Mouse (Mus musculus) kidney, adult 8-10 months (tissue): ENCODE results near the gene Mapk10.
A peak's percentile ranks its signal among the peaks of the same experiment; 100 is the strongest.

Source experiments
- DNase-seq, 2 experiments: peaks; one replicate each; pipeline ENCODE4 v3.0.0; 2022

Gene Mapk10

DNA sequence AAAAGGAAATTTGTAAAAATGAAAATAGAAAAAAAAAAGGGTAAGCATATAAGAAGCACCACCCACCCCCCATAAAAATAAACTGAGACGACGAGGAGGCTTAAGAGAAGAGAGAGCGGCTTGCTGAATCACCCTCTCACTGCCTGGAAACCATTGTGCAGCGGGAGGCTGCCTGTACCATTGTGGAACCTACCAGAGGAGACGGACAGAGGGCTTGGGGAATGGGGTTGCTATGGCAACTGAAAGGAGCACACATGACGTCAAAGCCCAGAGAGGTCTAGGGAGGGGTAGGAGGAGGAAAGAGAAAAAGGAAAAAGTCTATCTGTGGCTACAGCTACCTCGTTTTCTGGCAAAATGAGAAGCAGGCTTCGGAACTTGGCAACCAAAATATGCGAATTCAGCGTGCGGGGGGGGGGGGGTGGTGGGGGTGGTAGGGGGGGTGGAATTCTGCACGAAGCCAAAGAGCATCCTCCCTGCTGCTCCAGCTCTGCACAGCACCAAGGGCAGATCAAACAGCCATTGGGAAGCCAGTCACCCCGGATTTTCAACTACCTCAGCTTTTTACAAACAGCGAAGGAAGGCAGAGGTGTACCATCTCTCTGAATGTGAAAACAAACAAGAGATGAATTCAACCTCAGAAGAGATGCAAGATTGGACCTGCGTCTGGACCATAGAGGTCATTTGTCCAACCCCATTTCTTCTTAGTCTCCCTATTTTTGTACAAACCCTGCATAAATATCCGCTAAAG lies at the start of gene Mapk10:
TSS of gene Mapk10 (minus strand) at position 234 of the 748 bp plus-strand sequence.
- peak; percentile 21 to 36 for DNase-seq

DNA sequence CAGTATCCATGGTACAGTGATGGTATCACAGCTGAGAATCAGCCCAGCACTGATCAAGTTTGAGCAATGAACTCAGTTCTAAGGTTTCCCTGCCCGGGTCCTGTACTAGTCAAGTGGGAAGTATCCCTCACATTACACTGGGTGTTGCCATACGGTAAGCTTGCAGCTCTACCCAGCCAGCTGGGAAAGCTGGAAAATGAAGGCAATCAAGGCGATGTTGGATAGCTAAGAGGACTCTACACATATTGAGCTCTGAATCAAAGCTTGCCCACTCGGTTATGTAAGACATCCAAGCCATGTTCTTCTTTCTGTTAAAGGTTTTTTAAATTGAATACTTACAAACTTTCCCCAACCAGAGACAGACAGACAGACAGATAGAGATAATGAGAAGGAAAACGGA lies 45.0 kb upstream of the Mapk10 start:
- DNase-seq, result no peak

DNA sequence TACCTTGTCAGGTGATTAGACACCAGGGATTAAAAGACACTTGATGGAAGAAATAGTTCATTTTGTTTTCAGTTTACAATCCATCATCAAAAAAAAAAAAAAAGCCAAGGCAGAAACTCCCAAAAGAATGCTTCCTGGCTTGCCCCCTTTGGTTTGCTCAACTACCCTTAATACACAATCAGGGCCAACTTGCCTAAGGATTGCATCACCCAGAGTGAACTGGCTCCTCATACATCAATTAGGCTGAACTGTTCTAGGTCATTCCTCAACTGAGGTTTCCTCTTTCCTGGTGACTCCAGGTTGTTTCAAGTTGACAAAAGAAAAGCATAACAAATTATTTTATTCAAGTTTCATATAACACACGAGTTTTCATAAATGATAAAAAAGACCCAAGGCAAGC lies 31.3 kb upstream of the Mapk10 start:
- no peak for DNase-seq

DNA sequence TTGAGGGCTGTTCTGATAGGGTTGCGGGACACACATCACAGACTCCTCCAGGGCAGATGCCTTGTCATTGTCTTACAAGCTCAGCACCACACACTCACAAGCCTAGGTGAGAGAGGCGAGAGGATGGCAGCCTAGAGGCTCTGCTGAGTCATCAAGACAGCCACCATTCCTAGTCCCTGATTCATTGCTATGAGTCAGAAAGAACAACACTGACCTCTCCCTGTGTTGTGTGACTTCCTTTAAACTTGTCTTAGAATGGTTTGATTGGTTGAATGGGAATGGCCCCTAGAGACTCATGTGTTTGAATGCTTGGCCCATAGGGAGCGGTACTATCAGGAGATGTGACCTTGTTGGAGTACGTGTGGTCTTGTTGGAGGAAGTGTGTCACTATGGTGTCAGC lies 20.7 kb upstream of the Mapk10 start:
- no peak for DNase-seq

DNA sequence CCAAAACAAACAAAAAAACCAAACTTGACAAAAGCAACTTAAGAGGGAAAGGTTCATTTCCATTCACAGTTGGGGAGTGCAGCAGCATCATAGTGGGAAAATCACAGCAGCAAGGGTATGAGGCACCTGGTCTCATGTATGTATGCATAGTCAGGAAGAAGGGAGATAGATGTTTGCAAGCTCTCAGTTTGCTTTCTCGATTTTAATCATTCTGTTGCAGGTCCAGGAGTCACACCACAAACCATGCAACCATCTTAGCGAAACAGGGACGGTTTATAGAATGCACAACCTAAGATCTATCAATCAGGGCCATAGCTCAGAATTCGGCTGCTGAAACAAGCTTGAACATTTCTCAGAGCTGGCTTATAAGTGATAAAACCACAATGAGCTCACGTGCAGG lies 19.2 kb upstream of the Mapk10 start:
- no peak for DNase-seq

DNA sequence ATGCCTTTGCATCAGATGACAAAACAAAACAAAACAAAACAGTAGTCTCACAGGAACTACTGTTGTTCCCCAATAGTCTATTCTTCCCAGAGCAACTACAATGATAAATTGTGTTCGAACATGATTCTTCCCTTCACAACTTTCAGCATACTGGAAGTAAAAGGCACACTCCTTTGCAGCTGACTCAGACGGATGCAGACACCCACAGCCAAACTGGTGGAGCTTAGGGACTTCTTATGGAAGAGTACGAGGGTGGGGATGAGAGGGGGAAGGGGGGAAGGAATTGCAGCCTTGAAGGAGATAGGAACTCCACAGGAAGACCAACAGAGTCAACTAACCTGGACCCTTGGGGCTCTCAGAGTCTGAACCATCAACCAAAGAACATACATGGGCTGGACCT lies 18.2 kb upstream of the Mapk10 start:
- no peak for DNase-seq

DNA sequence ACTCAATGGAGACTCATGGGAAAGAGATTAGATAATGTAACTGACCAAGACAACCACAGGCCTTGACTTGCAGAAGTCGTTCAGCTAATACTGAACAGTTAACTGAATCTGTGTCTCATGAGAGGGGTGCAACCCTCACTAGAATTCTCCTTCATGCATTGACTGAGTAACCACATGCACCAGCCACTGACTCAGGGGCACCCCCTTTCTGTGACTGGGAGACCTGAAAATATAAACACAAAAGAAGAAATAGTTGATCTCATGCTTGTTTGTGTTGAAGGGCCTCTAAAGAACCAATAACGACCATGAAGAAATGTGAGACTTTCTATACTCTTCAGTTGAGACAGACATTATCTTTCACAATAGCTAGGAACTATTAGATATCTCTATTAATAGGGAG lies 10.9 kb upstream of the Mapk10 start:
- DNase-seq, result no peak

DNA sequence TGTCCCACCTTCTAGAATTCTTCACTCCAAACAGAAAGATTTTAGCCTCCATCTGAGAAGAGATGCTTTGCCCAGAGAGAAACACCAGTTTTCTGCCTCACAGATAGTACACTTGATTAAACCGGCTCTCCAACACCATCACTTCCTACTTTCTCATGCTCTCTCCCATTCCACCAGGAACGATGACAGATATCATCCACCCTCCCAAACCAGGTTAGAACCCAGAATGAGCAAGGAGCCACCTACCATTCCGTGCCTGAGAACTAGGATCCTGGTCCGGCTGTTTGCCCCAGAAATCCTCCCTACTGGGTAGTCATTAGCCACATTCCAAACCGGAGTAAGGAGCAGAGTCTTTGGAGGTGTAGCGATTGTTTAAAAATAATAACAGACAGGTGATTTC lies 490 bp downstream of the Mapk10 start:
- DNase-seq, result no peak

DNA sequence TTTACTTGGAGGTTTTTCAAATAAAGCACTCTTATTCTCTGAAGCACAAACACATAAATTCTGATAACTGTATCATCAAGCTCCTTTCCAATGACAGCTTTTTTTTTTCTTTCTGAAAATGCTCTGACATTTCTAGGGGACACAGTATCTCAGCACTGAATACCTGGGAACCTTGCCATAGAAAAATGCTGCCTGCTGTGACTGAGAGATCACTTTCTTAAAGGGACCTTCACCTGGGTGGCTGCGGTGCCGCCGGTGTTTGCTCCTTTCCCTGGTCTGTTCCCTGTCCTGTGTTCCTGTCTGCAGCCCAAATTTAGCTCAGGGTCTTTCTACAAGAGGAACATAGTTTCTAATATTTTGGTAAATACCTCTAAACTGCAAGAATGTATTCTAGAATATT lies 1.1 kb downstream of the Mapk10 start:
- no peak for DNase-seq

DNA sequence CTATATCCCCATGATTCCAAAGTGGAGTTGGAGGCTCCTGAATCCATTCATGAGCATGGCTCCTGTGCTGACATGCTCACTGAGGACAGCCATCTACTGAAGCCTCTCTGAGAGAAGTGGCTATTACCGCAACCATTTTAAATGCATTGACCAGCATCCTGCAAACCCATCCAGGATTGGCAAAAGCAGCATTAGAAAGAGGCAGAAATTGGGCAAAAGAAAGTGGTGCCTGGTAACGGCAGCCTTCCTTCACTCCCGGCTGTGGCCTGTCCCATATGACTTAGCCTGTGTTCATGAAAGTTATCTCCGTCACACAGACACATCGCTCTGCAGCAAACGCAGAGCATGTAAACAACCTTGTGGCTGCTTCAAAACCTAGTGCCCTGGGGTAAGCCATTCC lies 1.6 kb downstream of the Mapk10 start:
- DNase-seq, result no peak

DNA sequence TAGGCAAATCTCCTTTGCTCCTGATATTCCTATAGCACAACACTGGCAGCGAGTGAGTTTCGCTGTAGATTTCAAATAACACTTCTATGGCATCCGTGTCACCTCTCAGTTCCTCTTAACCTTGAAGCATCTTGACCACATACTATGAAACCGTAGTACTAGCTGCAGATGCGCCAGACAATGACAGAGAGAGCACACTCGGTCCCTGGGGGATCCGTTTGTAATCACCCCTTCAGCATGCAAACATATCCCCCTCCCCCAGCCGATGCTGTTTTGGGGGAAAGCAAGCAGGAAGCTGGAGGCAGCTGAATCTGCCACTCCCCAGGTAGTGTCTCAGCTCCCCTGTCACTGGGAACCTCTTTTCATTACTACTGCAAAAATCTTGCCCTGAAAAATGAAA lies 2.3 kb downstream of the Mapk10 start:
- no peak for DNase-seq

DNA sequence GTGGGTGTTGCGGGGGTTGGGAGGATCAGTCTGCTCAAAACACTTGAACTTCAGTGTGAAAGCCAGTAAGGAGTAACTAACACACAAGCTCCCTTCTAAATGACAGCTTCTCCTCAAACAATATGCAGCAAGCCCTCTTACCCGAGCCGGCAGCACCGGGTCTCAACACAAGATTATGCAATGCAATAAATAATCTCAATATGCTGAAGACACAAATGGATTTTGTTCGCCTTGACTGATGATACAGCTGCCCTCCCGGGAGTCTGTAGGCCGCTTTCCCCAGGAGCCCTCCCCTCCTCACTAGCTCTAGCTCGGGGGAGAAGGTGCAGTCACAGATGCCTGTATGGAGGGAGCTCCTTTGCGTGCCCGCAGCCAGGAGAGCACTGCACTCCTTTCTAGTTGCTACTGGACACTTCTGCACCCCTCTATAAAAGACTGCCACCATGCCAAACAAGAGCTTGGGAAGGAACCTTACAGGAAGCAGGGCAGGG lies 3.1 kb downstream of the Mapk10 start:
- DNase-seq, result no peak

DNA sequence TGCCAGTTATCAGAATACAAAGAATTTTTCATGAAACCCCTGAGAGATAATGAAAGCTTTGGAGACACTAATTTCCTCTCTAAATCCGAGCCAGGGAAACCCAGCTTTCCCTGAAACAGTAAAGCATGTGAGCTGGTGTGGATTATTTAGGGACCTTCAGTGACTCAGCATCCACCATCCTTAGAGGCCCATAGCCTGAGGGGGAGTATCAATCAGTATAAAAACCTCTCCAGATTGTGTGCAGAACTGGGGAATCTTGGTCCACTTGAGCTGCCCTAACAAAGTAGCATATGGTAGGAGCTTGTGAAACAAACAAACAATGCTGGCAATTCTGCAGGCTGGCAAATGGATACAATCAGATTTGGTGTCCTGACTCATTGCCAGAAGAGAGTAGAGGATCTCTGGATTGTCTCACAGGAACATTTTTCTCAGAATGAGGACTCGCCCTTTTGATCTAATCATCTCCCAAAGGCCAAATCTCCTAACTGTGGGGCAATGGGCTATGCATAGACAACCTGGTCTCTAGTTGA lies 13.3 kb downstream of the Mapk10 start:
- DNase-seq, result no peak

DNA sequence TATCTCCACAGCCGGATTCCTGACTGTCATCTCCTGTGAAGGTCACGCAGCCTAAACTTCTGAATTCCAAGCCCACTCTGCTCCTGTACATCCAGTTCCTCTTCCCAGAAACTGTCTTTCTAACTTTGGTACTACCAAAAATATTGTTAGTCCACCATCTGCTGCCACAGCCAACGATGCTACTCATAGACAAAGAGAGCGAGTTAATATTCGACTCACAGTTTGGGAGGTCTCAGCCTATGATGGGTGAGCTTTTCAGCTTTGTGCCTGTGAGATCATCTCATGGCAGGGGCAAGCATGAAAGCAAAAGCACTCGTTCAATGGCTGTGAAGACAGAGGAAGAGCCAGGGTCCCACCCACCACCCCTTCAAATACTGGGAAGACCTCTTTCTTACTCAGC lies 16.6 kb downstream of the Mapk10 start:
- DNase-seq, result no peak

DNA sequence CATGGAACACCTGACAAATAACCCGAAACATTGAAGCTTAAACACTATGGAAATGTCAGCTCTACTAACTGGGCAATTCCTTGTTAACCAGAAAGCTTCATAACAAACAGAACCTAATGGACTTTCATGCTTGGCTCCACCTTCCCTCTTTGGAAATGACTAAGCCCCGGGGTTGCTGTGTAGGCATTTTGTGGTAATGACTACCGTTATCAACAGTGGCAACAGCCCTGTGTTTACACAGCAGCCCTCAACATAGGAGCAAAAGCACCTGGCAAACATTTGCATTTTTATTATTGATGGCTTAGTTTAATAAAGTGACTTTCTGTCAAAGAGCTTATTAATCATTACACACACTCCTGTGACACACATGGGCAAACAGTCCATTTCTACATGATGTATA lies 17.4 kb downstream of the Mapk10 start:
- DNase-seq, result no peak

DNA sequence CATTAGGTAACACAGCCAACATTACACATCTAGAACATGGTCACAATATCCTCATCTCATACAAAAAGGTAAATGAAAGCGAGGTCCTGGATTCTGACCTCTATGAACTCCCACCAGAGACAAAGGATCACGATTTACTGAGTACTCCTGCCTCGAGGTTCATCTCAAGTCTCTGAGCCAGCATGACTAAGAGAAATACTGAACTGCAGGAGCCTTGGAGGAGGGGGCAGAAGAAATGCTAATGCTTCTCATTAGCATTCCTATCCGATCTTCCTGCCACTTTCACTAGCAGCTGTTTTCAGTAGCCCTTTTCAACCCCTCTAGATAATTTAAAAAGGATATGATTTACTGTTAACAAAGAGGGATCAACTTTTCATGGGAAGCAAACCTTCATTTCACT lies 19.6 kb downstream of the Mapk10 start:
- no peak for DNase-seq

DNA sequence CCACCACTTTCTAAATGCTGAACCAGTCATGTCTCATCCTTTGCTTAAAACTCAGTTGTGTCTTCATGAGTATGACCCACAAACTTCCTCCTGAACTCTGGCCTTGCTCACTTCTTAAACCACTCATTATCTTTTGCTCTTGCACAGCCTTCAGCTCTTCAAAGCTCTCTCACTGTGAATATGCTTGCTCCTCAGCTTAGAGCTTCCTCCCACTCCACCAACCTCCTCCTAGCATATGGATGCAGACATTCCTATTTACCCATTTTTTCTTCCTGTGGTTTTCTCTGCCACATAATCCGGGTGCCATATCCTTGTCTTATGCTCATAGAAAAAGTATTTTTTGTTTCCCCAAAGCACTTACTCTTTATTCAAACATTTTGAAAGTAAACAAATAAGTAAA lies 26.9 kb downstream of the Mapk10 start:
- no peak for DNase-seq

DNA sequence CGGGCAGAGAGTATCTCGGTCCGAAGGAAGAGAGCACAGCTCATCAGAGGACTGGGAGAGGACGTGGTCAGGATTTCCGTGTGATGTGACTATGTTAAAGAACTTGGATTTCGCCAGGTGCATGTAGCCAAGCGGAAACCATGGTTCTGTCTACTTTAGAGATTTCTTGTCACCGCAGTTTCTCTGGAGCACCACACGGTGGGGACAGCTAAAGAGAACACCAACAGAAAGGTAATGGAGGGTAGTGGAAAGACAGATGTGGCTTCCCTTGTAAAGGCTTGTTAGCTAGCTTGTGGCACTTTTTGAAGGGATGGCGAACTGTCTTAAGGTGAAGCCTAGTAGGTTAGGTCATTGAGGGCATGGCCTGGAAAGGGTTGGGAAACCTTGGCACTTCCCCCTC lies 29.5 kb downstream of the Mapk10 start:
- DNase-seq, result no peak

DNA sequence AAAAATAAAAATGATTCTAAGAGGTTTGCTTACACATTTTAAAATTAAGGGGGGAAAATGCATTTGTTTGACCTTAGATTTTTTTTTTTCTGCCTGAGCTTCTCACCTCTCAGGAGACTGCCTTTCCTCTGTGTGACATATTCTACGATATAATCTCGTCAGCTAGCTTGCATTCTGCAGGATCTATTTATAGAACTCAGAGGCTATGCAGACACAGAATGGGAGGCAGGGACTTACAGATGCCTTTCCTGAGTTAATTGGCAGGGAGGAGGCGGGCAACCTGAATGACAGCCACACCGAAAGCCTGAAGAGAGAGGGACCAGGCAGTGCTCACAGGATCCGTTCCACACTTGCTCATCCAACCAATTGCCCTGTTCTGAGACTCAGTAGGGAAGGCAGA lies 34.1 kb downstream of the Mapk10 start:
- DNase-seq, result no peak

DNA sequence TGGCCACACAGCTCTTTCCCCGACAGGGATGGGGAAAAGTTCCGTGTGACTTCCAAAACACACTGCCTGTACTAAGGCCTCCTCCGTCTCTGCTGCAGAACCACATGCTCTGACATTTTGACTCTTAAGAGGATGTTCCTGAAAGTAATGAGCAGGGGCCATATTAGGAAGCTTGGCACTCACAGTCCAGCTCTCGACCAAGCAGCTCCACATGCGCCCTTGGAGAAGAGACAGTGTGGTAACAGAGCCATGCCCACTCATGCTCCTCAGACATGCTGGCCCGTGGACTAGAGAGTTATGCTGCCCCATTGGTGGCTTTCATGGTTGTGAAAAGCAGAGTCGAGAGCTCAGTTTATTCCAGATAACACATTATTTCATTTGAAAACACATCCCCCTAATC lies 35.1 kb downstream of the Mapk10 start:
- DNase-seq, result no peak

DNA sequence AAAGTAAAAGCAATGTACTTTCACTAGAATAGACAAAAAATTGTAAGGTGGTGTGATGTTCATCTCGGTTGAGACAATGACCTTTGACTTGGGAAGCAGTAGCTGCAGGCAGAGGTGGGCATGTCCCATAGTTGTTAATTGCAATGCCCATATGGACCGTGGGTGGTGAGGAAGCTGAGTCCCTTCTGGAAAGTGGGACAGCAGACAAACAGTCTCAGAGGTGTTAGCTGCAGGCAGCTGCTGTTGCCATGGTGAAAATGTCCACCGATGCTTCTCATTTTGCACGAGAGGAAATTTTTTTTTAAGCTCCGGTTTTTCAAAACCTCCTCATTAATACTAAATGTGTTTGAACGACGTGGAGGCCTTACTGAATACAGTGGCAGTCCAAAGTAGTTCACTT lies 36.5 kb downstream of the Mapk10 start:
- DNase-seq, result no peak

DNA sequence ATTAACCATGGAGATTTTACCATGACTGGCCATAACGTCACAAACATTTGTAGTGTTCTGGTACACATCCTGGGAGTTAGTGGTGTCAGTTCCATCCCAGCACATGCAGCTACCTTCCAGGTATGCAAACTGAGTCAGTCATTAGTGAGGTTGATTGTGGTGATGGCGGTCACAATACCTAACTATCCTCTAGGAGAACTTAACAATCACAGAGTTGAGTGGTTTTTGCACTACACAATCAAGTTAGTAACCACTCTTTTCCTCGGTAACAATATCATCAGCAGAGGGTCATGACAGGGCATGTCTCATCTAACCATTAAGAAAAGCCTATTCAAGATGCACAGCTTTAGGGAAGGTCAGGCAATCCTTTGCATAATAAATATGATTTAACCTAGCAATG lies 39.9 kb downstream of the Mapk10 start:
- no peak for DNase-seq

DNA sequence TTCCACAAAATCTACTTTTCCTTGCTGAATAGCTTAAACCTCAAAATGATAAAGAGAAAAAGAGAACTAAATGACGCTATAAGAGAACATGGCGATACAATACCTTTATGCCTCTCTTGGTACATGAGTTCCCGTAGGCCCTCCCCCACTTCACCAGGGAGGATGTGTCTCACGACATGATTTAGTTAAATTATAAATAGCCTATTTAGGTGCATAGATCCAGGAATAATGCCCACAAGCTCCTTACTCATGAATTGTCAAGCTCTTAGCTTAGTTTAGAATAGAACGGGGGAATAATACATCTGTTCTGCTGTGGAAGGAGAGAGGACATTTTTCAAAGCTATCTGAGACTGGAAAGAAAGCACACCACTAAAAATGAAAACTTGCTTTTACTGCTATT lies 43.8 kb downstream of the Mapk10 start:
- DNase-seq, result no peak

DNA sequence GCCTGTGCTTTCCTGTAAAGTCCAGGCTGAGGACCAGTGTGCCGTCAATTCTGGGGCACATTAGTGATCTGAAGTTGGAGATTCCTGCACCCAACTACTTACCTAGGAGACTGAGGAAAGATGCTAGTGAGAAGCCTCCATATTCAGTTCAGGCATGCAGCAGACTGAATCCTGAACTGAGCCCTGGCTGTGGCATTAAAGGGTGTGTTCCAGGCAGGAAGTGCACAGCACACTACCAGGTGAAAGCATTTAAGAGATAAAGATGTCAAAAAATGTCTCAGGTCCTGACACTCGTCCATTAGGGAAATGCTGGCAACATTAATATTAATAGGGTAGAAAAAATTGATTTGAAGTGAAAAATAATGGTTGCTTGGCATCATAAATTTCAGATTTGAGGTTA lies 44.4 kb downstream of the Mapk10 start:
- no peak for DNase-seq

DNA sequence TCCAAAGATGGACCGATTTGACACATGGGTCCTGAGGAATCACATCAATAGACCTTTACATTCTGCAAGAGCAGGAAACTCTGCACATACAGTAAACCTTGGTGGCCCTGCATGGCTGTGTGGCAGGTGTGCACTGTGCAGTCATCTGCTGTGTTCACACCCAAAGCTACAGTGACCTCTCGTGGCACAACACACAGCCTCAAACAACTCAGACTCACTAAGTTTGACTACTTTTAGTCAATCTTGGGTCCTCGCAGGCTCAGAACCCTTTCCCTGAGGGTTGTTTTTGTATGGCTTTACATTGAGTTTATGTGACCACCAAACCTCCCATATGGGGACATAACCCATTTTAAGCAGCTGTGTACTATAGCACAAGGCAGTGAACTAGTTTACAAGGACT lies 47.1 kb downstream of the Mapk10 start:
- DNase-seq, result no peak
